Mouse (Mus musculus) midbrain, embryonic 11.5 days (tissue): ENCODE data around the gene Hoxa4. TPM values are rescaled to one million over a fixed set of nuclear protein-coding genes. Genes with fewer than 3 reads are reported as not detected.

Experiments used
- ATAC-seq: fragments of 200-750 bp; cut with Nextera tagmentation; 2 replicates; pipeline ENCODE4 v1.8.0; 2017; ENCODE audit warnings: moderate TSS enrichment, moderate library complexity; ENCODE audit not compliant: low FRiP score
- DNase-seq: peaks from one replicate; pipeline ENCODE4 v3.0.0; 2015; ENCODE audit warnings: low spot score; ENCODE audit errors: missing footprints
- H3K27ac ChIP-seq: fragments of 300-500 bp; sonication (generic); 2 replicates; pipeline ENCODE4 v1.5.1; 2014; ENCODE audit warnings: low read depth, low read length
- H3K27me3 ChIP-seq: fragments of 300-500 bp; sonication (generic); 2 replicates; pipeline ENCODE4 v1.6.1; 2014; ENCODE audit warnings: mild to moderate bottlenecking, low read length, moderate library complexity, mixed read lengths; ENCODE audit not compliant: control insufficient read depth, insufficient read depth
- H3K36me3 ChIP-seq: fragments of 300-500 bp; sonication (generic); 2 replicates; pipeline ENCODE4 v1.6.1; 2014; ENCODE audit warnings: mild to moderate bottlenecking, low read length, moderate library complexity, mixed read lengths; ENCODE audit not compliant: control insufficient read depth, insufficient read depth
- H3K4me1 ChIP-seq: fragments of 300-500 bp; sonication (generic); 2 replicates; pipeline ENCODE4 v1.6.1; 2014; ENCODE audit warnings: low read length; ENCODE audit not compliant: control insufficient read depth, insufficient read depth
- H3K4me2 ChIP-seq: fragments of 300-500 bp; sonication (generic); 2 replicates; pipeline ENCODE4 v1.6.1; 2014; ENCODE audit warnings: mild to moderate bottlenecking, moderate library complexity
- H3K4me3 ChIP-seq: fragments of 300-500 bp; sonication (generic); 2 replicates; pipeline ENCODE4 v1.5.1; 2014; ENCODE audit warnings: low read depth, low read length
- H3K9ac ChIP-seq: fragments of 300-500 bp; sonication (generic); 2 replicates; pipeline ENCODE4 v1.6.1; 2014; ENCODE audit warnings: low read length
- H3K9me3 ChIP-seq: fragments of 300-500 bp; sonication (generic); 2 replicates; pipeline ENCODE4 v1.6.1; 2016; ENCODE audit warnings: low read length; ENCODE audit not compliant: control insufficient read depth
- WGBS: fragments of 180-500 bp; shearing (Covaris S2); extraction: QIAGEN DNeasy Blood & Tissue Kit; methylation state at CpG from one replicate; pipeline ENCODE4 v1.1.7; 2014; 5-methylcytosine and 5-hydroxymethylcytosine counted together
- polyA plus RNA-seq: library from polyadenylated mRNA; unstranded; fragments of >200 nt; fragmentation: Nextera tagmentation; extraction: Ambion mirVana; gene quantifications from 2 replicates; pipeline ENCODE4 v1.2.1, GENCODE M21; 2014

Hoxa4 gene
- polyA plus RNA-seq, 1 experiment from 2014 or later: not detected

- Histone ChIP-seq H3K4me1 (peaks cover 3% of the 10 kb centered on the region; the same call in 1 of the 2 replicates), H3K36me3 (no peaks in the 10 kb centered on the region), H3K27me3 (peaks cover 98% of the 10 kb centered on the region), H3K27ac (no peak within 1 kb of the TSS), H3K9ac (no peak within 1 kb of the TSS), H3K4me3 (no peak within 1 kb of the TSS), H3K4me2 (no peak within 1 kb of the TSS), H3K9me3 (no peaks in the 10 kb centered on the region)
- ATAC-seq (no peak), DNase-seq (no peak)
- 1% methylated on average over 36 of the region's 36 CpGs for WGBS
Observed at GRCm38 (mm10) chr6:52177061-52177735, 14.4 kb downstream of the Hoxa4 start, which contains the start of gene 5730596B20Rik. Gene 5730596B20Rik, plus strand, starts transcription at chr6:52177498.

GRCm38 (mm10) chr6:52176391-52176790, 15.2 kb downstream of the Hoxa4 start:
- Histone ChIP-seq H3K4me1 (peaks cover 3% of the 10 kb centered on the region; the same call in 1 of the 2 replicates), H3K27ac (no peak overlapping the region), H3K9ac (no peak overlapping the region), H3K4me3 (no peak overlapping the region), H3K36me3 (no peaks in the 10 kb centered on the region), H3K9me3 (no peaks in the 10 kb centered on the region), H3K4me2 (no peak overlapping the region), H3K27me3 (peaks cover 98% of the 10 kb centered on the region)
- ATAC-seq (no peak), DNase-seq (no peak)
- WGBS: 2% methylated on average over 6 of the region's 6 CpGs

- Histone ChIP-seq H3K27ac (no peak overlapping the region), H3K4me2 (no peak overlapping the region), H3K9me3 (no peaks in the 10 kb centered on the region), H3K9ac (no peak overlapping the region), H3K36me3 (no peaks in the 10 kb centered on the region), H3K4me3 (0 out of 2 replicates have a peak overlapping the region, but pooled peaks have one; percentile 9), H3K27me3 (peaks cover 98% of the 10 kb centered on the region), H3K4me1 (peaks cover 3% of the 10 kb centered on the region; the same call in 1 of the 2 replicates)
- ATAC-seq (no peak), DNase-seq (no peak)
- 0% methylated on average over 20 of the region's 35 CpGs for WGBS
Observed at GRCm38 (mm10) chr6:52175864-52176263, 15.7 kb downstream of the Hoxa4 start.

GRCm38 (mm10) chr6:52174968-52175751, 16.4 kb downstream of the Hoxa4 start:
- Histone ChIP-seq H3K9me3 (no peaks in the 10 kb centered on the region), H3K27ac (no peak overlapping the region), H3K4me2 (no peak overlapping the region), H3K27me3 (peaks cover 98% of the 10 kb centered on the region), H3K4me3 (0 out of 2 replicates have a peak overlapping the region, but pooled peaks have one; percentile 9), H3K4me1 (peaks cover 3% of the 10 kb centered on the region; the same call in 1 of the 2 replicates), H3K36me3 (no peaks in the 10 kb centered on the region), H3K9ac (no peak overlapping the region)
- DNase-seq (peak; percentile 96), ATAC-seq (no peak)
- WGBS: under 1% methylated on average over 40 of the region's 41 CpGs

- Histone ChIP-seq H3K4me3 (no peak overlapping the region), H3K27me3 (peaks cover 97% of the 10 kb centered on the region), H3K9me3 (no peaks in the 10 kb centered on the region), H3K9ac (no peak overlapping the region), H3K36me3 (no peaks in the 10 kb centered on the region), H3K27ac (no peak overlapping the region), H3K4me2 (no peak overlapping the region), H3K4me1 (peaks cover 3% of the 10 kb centered on the region; the same call in 1 of the 2 replicates)
- DNase-seq (no peak), ATAC-seq (no peak)
- 4% methylated on average over 4 of the region's 4 CpGs for WGBS
Observed at GRCm38 (mm10) chr6:52173648-52174047, 17.9 kb downstream of the Hoxa4 start.

GRCm38 (mm10) chr6:52172501-52172900, 19.1 kb downstream of the Hoxa4 start:
- peak; percentile 27; the same call in 1 of the 2 replicates for ATAC-seq
- WGBS: under 1% methylated on average over 35 of the region's 35 CpGs

GRCm38 (mm10) chr6:52171938-52172337, 19.6 kb downstream of the Hoxa4 start:
- no peak for DNase-seq
- 3% methylated on average over 6 of the region's 7 CpGs for WGBS
- Histone ChIP-seq H3K27me3 (peaks cover 97% of the 10 kb centered on the region), H3K9ac (no peak overlapping the region), H3K4me2 (no peak overlapping the region), H3K4me1 (peaks cover 3% of the 10 kb centered on the region; the same call in 1 of the 2 replicates), H3K27ac (no peak overlapping the region), H3K9me3 (no peaks in the 10 kb centered on the region), H3K36me3 (no peaks in the 10 kb centered on the region), H3K4me3 (no peak overlapping the region)
- ATAC-seq: no peak

More at GRCm38 (mm10) chr6:52172501-52172900, 19.1 kb downstream of the Hoxa4 start:
- no peak overlapping the region for H3K9ac ChIP-seq
- H3K4me1 ChIP-seq: peaks cover 3% of the 10 kb centered on the region; the same call in 1 of the 2 replicates
- peak overlapping the region; percentile 33 for H3K4me2 ChIP-seq
- no peak overlapping the region for H3K4me3 ChIP-seq
- peaks cover 97% of the 10 kb centered on the region for H3K27me3 ChIP-seq
- no peak for DNase-seq
- no peaks in the 10 kb centered on the region for H3K36me3 ChIP-seq
- no peak overlapping the region for H3K27ac ChIP-seq
- no peaks in the 10 kb centered on the region for H3K9me3 ChIP-seq

GRCm38 (mm10) chr6:52171331-52171730, 20.2 kb downstream of the Hoxa4 start:
- 4% methylated on average over 4 of the region's 4 CpGs for WGBS
- H3K4me2 ChIP-seq: no peak overlapping the region
- H3K4me3 ChIP-seq: no peak overlapping the region
- no peak overlapping the region for H3K9ac ChIP-seq
- DNase-seq: no peak
- ATAC-seq: no peak
- H3K4me1 ChIP-seq: peaks cover 3% of the 10 kb centered on the region; the same call in 1 of the 2 replicates
- no peaks in the 10 kb centered on the region for H3K36me3 ChIP-seq
- peaks cover 97% of the 10 kb centered on the region for H3K27me3 ChIP-seq
- no peaks in the 10 kb centered on the region for H3K9me3 ChIP-seq
- H3K27ac ChIP-seq: no peak overlapping the region

GRCm38 (mm10) chr6:52170898-52171223, 20.7 kb downstream of the Hoxa4 start:
- H3K4me1 ChIP-seq: peaks cover 3% of the 10 kb centered on the region; the same call in 1 of the 2 replicates
- H3K4me3 ChIP-seq: no peak overlapping the region
- 4% methylated on average over 5 of the region's 5 CpGs for WGBS
- ATAC-seq: no peak
- H3K4me2 ChIP-seq: no peak overlapping the region
- peaks cover 97% of the 10 kb centered on the region for H3K27me3 ChIP-seq
- no peaks in the 10 kb centered on the region for H3K36me3 ChIP-seq
- no peak for DNase-seq
- no peak overlapping the region for H3K27ac ChIP-seq
- H3K9me3 ChIP-seq: no peaks in the 10 kb centered on the region
- no peak overlapping the region for H3K9ac ChIP-seq
